Mouse (Mus musculus): ENCODE results near the gene Entpd3.
"Not testable (repeated sequence)": the region's sequence is repeated elsewhere in the genome, so short reads cannot be mapped to it uniquely, and the experiment has no call there.

Entpd3 gene

DNA sequence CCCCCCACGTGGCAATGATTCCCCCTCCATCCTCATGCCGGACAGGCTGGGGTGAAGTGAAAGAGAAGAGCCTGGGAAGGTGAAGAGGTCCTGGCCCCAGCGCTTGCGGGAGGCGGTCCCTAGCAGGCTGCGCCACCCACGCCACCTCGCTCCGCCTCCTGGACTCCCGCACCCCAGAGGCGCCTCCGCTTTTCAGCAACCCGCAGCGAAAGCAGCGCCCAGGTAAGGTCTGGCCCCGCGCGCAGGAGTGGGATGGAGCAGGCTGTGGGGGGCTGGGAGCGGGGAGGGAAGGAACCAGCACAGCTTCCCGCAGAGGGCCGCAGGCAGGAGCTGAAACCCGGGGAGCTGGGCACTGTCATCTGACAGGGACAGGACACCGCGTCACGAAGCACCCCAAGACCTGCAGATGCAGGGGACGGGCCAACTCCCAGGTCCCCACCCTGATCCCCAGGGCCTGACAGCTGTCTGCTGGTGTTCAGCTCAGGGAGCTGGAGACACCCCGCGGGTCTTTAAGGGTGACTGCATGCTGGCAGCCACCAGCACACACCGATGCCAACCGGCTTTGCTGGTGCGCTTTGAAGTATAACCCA, at the start of gene Entpd3:
Gene Entpd3 (plus strand): TSS at position 157 of the 590 bp plus-strand sequence.
- DNase-seq (ENCODE audit: low spot score): no peak

DNA sequence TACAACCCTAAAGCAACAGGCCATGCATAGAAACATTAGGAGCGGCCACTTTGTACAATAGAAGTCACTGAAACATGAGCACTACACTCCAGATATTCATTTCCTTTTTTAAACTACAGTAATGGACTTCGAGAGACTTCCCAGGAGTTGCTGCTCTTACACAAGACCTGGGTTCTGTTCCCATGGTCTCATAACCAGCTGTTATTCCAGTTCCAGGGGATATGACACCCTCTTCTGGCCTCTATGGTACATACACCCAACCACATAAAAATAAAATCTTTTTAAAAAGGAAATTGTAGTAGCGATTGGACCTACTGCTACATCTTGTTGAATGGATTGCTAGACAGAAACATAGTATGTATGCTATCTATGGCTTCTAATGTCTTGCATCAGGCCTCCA, 48.1 kb upstream of the Entpd3 start:
- no peak for DNase-seq (ENCODE audit: low spot score)

DNA sequence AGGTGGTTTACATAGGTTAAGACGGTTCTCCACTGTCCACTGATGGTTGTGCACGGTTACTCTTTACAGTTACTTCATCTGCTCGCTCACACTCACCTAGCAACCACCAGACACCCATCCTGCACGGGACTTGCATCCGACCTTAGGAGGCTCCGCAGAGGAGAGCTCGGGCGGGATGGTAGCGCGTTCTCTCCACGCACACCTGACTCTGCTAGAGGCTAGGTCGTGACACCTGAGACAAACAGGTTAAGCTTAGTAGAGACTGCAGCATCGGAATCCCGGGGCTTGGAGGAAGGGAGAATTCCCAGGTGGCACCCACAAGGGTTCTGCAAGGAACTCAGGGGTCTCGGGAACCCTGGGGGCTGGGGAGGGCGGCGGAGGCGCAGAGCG, 47.6 kb upstream of the Entpd3 start, which contains the start of gene Eif1b:
Gene Eif1b (plus strand): TSS at position 223 of the 390 bp plus-strand sequence.
- no peak for DNase-seq (ENCODE audit: low spot score)

DNA sequence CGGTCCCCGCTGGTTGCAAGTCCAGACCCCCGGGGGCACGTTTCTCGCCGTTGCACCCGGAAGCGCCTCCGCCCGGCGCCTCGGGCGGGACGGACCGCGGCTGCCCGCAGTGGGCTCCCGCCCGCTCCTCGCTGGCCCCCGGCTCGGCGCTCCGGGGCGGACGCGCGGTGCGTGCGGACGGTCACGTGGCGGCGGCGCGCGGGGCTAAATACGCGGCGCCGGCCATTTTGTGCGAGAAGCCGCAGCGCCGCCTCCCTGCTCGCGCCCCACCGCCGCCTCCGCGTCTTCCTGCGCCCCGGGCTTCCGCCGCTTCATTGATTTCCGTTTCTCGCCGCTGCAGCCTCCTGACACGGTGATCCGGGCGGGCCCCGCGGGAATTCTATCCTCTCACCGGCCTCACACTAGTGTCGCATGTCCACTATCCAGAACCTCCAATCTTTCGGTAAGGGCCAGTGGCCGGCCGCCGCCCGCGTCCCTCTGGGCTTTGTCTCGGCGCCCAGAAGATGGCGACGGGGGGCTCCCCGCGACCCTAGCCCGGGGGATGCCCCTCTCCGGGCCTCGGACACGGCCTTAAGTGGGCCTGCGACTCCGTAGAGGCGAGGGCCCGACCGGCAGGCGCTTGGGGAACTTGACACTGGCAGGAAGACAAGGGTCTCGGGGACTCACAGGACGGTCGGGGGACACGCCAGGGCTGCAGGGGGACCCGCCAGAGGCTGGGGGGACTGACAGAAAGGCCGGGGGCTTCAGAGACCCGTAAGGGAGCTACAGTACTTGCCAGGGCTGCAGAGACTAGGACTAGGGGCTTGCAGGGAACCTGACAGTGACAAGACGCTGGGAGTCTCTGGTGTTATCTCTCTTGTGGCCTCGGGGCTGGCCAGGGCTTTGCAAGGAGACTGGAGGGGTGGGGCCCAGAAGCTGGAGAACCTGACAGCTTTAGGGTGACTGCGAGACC, 46.9 kb upstream of the Entpd3 start:
- DNase-seq (ENCODE audit: low spot score): peak; percentile 87

DNA sequence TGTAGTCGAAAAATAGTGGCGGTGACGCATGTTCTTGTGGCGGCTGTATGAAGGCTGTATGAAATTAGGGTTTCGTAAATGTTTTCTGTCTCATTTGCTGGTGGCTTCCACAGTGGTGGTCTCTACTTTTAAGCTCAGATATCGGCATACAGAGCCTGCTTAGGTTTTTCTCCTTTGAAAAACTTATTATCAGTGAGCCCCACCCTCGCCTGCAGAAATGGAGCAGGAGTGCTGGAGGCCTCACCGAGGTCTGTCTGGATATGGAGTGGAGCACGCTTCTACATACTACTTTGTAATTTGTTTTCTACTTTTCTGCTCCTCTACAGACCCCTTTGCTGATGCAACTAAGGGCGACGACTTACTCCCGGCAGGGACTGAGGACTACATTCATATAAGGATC, 45.8 kb upstream of the Entpd3 start:
- no peak for DNase-seq (ENCODE audit: low spot score)

DNA sequence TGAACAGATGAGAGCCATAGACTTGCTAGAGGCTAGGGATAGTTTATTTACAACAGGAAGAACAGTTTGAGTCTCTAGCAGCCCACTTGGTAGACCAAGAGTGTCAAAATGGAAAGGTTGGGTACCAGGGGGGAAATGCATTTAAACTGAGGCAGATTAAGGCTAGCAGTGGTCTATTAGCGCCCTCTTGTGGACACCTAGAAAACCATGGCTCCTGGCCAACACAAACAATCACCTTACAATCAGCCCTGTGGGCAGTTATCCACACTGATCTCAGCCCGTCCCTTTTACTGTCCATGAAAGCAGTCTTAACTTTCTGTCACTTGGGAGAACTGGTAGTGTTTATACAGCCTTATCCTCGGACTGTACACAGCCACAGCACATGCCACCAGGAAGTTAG, 42.9 kb upstream of the Entpd3 start:
- no peak for DNase-seq (ENCODE audit: low spot score)

DNA sequence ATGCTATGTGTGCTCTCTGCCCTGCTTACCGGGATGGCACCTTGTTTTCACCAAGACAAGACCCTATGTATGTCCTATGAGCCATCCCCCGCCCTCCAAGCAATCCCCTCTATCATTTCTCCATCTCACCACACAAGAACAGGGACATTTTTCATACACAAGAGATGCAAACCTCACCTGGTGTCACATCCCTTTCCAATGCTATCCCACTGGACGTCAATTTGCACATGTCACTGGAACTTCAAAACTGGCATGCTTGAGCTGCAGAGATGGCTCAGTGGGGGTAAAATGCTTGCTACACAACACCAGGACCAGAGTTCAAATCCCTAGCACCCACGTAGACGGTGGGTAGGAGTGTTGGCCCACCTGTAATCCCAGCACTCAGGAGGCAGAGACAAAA, 41.6 kb upstream of the Entpd3 start:
- no peak for DNase-seq (ENCODE audit: low spot score)

DNA sequence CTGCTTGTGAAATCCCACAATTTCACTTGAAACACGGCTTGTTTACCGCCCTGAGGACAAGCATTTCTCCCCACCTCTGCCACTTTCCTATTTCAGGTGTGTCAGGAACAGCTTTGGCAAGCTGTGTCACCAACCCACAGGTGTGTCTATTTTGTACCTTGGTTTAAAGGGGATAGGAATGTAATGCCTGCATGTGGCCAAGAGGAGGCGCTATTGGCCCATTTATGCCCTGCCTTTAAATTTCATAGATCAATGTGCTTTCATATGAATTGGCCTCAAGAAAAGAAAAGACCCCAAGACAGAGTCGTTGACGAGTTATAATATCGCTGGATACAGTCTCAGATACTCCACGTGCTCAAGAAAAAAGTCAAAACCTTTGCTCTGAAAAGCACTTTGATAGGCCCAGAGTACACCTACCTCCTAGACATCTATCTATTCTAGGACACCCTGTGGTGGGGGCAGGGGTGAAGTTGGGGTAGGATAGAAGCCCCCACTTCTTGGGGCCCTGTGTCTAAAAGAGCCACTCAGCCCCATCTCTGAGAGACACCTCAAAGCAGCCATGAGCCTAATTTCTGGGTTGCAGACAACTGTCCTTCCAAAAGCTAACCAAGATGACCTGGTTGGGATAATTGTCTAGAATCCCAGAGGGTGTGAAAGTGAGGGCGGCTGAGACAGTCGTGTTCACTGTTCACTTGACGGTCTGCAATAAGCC, 38.3 kb upstream of the Entpd3 start:
- no peak for DNase-seq (ENCODE audit: low spot score)

DNA sequence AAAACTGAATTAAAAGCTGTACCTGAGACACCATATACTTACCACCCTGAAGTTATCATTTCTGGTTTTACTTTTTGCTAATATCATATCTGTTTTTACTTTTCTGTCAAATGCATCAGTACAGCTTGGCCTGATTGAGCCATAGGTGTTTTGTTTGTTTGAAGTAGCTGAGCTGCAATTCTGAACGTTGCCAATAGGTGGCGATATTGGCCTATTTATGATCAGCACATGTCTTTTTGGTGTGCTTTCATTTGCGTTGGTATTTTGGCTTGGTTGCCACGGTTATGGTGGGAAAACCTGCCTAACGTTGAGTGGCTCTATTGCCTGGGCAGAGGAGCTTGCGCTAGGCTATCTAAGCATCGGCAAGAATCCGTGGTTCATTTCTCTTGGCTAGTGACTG, 37.6 kb upstream of the Entpd3 start:
- peak; percentile 53 for DNase-seq (ENCODE audit: low spot score)

DNA sequence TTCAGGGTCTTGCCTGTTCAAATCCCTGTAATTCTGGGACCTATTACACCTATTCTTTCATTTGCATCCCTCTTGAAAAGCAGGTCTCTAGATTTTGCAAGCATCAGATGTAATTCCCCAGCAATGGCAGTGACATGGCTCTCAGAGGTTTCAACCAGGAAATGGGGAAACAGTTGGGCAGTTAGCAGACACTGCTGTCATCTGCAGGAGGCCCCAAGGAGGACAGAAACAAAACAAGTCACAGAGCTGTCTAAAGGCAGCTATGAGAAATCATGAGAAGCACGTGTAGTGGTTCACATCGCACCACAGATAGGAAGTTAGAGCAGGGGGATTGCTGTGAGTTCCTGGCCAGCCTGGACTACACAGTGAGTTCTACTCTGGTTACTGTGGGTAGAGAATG, 35.2 kb upstream of the Entpd3 start:
- DNase-seq (ENCODE audit: low spot score): no peak

DNA sequence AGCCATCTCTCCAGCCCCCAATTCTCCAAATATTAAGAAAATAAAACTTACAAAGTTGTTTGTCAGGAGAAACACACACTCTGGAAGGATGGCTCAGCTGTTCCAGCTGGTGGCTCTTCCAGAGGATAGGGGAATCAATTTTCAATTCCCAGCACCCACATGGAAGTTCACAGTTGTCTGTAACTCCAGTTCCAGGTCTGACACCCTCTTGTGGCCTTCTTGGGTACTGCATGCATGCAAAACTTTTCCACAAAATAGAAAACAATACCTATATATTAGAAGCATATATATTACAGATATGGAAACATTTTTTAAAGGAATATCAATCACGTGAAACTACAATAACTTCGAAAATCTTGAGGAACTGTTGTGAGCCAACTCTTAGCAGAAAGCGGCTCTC, 27.8 kb upstream of the Entpd3 start:
- no peak for DNase-seq (ENCODE audit: low spot score)

DNA sequence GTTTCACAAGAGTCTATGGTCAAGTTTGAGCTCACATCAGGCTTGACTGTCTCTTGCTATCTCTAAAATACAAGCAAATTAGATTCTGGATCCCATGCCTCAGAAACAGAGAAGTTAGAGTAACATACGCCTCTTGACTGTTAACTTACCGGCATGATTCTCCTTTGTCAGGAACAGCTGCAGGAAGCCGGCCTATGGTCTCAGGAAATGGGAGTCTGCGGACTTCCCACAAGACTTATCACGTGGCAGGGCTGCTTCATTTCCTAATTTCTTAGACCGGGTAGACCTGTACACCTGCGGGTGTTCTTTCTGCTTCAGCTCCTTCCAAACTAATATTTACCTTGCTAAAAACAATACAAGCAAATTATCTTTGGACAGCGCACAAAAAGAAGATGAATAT, 22.9 kb upstream of the Entpd3 start:
- no peak for DNase-seq (ENCODE audit: low spot score)

DNA sequence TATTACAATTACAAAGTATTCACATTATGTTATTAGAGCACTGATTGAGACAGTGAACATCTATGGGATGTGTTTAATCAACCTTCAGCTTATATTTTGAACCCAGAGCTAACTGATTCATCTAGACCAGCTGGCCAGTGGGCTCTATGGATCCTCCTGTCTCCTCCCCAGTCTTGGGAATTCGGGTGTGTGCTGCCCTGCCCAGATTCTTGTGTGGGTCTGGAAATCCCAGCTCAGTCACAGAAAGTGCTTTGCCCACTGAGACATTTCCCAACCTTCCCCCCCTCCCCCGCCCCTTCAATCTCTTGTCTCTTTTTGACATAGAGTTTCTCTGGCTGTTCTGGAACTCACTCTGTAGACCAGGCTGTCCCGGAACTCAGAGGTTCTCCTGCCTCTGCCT, 20.7 kb upstream of the Entpd3 start:
- DNase-seq (ENCODE audit: low spot score): no peak

DNA sequence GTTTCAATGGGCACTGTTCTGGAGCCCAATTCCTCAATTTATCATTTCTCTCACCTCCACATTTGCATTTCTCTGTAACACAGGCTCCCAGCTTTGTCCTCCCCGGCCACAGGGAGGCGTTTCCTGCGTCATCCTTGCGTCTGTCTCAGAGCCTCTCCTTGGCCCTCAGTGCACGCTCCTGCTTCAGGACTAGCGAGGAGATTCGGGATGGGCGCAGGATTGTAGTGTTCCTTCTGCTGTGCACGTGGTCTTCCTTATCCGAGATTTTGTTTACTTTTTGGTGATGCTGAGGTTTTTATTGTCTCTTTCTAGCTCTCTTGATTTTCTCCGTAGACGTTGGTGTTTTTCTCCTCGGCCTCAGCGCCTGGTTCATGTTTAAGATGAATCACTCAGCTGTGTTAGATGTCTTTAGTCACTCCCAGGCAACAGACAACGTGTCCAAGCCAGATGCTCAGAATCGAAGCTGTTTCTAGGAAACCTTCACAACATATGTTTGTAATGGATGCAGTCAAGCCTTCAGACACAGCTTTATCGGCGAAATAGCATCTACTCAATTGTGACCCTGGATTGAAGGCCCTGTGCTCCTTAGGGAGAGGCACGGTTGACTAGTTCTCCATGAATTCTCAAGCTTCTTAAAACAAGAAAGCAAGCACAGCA, 20.0 kb upstream of the Entpd3 start:
- DNase-seq (ENCODE audit: low spot score): no peak

DNA sequence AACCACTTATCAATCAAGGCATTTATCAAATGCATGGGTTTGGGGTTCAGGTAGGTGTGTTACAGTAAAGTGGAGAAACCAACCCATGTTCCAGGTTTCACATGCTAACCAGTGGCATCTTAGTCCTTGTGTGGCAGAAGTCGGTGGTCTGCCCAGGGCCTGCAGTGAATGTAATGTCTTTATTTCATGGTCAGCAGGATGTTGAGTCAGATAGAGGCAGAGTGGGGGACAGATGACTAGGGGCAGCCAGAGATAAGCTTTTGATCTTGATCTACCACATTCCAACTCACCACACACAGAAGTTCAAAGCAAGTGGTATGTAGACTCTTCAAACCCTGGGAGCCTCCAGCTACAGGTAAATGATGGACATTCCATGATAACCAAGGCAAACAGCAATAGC, 18.5 kb upstream of the Entpd3 start:
- no peak for DNase-seq (ENCODE audit: low spot score)

DNA sequence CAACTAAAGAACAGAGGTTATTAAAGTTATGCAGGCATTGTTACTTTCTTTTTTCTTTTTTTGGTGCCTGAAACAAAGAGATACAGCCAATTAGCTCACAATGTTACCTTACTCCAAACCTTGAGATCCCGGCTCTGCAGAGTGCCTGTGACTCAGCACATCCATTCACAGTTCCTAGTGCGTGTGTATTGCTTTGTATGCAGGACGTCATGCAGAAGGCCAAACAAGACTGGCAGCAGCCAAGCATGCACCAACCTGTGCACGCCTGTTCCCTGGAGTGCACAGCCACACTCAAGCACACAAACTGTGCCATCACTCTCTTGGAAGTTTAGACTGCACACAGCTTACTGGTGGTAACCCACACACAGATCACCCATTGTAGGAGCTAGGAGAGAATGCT, 12.3 kb upstream of the Entpd3 start:
- peak; percentile 29 for DNase-seq (ENCODE audit: low spot score)

DNA sequence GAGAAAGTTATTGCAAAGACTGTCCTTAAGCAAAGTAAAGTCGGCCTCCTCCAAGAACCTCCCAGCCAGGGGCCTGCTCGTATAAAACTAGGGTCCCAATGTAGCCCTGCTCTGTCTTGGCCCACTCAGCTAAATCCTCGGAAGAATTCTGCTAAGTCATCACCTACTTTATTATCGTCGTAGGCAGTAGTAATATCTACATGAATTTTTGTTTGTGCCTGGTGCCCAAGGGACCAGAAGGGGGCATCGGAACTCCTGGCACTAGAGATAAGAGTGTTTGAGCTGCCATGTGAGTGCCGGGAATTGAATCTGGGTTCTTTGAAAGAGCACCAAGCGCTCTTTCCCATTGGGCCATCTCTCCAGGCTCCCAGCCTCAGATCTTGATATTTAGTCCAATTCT, 11.7 kb upstream of the Entpd3 start:
- DNase-seq (ENCODE audit: low spot score): no peak

DNA sequence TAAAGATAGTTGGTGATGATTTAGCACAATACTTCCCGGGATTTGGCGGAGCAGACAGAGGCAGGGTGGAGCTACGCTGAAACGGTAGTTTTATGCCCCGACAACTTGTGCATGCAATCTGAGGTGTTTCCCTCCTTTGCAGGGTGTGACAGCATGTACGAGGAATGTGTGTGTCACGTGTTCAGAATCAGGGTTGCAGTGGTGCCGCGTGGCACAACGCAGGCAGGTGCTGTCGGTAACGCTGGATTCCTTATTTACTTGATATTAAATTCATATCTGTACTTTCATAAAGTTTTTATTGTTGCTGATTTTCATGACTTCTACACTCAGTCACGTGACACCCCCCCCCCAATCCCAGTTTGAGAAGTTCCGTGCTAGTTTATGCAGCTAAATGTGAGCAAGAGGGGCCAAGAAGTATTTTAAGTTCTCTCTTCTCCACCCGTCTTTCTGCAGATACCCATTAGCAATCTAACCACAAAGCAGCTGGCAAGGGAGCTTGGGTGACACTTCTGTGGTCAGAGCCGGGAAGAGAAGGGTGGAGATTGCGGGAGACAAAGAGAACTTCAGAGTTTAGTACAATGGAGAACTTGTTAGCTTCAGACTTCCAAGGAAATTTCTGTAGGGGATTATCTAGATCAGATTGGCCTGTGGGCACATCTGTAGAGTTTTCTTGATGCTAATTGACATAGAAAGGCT, 10.7 kb upstream of the Entpd3 start:
- no peak for DNase-seq (ENCODE audit: low spot score)

DNA sequence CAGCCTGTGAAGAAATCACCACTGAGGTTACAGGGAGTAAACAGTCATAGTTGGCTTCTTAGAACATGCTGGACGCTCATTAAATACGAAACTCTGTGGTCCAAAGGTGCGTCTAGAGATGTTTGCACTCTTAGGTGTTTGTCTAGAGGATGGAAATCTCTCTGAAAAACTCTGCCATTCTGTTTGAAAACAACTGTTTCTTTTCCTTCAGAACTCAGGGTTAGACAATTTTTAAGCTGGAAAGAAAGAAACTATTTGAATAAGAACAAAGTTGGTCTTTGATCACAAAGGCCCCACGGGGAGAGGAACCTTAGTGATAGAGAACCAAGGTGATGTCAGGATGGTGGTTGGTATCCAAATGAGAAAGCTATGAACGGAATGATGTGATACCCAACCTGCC, 9.1 kb upstream of the Entpd3 start:
- no peak for DNase-seq (ENCODE audit: low spot score)

DNA sequence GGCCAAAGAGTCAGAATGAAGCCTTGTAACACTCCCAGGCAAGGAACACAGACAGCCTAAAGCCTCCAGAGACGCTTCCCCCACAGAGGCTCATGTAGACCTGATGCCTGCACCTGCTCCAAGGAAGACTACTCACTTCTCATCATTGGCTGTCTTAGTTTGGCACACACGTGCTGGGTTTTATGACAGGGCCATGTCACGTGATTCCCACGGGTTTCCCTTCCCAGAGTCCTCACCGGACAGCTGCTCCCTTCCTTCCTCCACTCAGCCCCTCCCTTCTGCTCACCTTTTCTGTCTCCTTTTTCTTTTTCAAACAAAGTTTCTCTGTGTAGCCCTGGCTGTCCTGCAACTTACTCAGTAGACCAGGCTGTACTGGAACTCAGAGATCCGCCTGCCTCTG, 7.6 kb upstream of the Entpd3 start:
- DNase-seq (ENCODE audit: low spot score): no peak

DNA sequence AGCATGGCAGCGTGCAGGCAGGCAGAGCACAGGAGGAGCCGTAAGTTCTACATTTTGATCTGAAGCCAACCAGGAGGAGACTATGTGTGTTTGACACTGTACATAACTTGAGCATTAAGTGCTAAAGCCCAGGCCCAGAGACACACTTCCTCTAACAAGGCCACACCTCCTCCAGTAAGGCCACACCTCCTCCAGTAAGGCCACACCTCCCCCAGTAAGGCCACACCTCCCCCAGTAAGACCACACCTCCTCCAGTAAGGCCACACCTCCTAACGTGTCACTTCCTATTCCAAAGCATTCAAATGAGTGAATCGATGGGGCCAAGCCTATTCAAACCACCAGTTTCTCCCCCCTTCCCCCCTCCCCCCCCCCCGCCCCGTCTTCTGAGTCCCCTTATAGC, 6.9 kb upstream of the Entpd3 start:
- no peak for DNase-seq (ENCODE audit: low spot score)

DNA sequence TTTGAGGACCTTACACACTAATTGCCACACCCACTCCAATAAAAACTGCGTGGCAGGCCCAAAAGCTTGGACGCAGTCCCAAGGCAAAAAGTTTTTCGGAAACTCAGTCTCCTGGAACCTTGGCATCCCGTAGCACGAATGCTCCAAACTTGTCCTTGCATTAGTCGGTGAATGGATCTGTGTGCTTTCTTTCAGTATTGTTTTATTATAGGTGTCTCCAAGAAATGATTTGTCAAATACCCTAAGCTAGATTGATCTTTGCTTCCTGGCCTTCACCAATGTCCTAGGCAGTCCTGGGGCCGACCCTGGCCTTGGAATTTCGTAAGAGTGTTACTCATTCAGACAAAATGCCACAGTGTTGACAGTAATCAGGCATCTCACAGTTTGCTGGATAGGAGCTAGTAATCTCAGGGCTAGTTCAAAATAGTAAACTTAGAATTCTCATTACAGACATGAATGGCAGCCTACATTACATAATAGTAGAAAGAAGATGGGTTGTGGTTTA, 6.1 kb upstream of the Entpd3 start:
- DNase-seq (ENCODE audit: low spot score): not testable (repeated sequence)
